Mouse (Mus musculus): ENCODE measurements around the gene Dbh.

Dbh gene

GRCm38 (mm10) chr2:27166074-27166473, 1.0 kb downstream of the Dbh start:
- DNase-seq, result no peak

GRCm38 (mm10) chr2:27166999-27167398, 2.0 kb downstream of the Dbh start:
- no peak for DNase-seq

- DNase-seq, result no peak
These were observed 9.2 kb downstream of the Dbh start for GRCm38 (mm10) chr2:27174242-27174641.

- DNase-seq, result peak in 1 of 2 experiments; percentile 22
These were observed 10.7 kb downstream of the Dbh start for GRCm38 (mm10) chr2:27175696-27176267.

GRCm38 (mm10) chr2:27179101-27179500, 14.1 kb downstream of the Dbh start:
- no peak for DNase-seq

- peak; percentile 14 to 31 for DNase-seq
These were observed 16.9 kb downstream of the Dbh start for GRCm38 (mm10) chr2:27181907-27182306.

- DNase-seq, result no peak
These were observed 18.7 kb downstream of the Dbh start for GRCm38 (mm10) chr2:27183734-27184133.

- no peak for DNase-seq
These were observed 22.5 kb downstream of the Dbh start for GRCm38 (mm10) chr2:27187531-27187930.

- no peak for DNase-seq
These were observed 25.0 kb downstream of the Dbh start for GRCm38 (mm10) chr2:27189994-27190393.

GRCm38 (mm10) chr2:27198551-27199246, 33.7 kb downstream of the Dbh start:
- no peak for DNase-seq

- no peak for DNase-seq
These were observed 35.6 kb downstream of the Dbh start for GRCm38 (mm10) chr2:27200586-27200985.

- no peak for DNase-seq
These were observed 40.6 kb downstream of the Dbh start for GRCm38 (mm10) chr2:27205666-27206065.

- peak; percentile 45 to 60 for DNase-seq
These were observed 41.2 kb downstream of the Dbh start for GRCm38 (mm10) chr2:27206128-27206797.

GRCm38 (mm10) chr2:27207126-27207525, 42.1 kb downstream of the Dbh start:
- peak; percentile 73 to 86 for DNase-seq

- no peak for DNase-seq
These were observed 44.3 kb downstream of the Dbh start for GRCm38 (mm10) chr2:27209370-27209769.

GRCm38 (mm10) chr2:27209816-27210215, 44.8 kb downstream of the Dbh start:
- DNase-seq, result peak in 1 of 2 experiments; percentile 20

- peak; percentile 38 to 82 for DNase-seq
These were observed 45.2 kb downstream of the Dbh start for GRCm38 (mm10) chr2:27210255-27210654.

- no peak for DNase-seq
These were observed 45.7 kb downstream of the Dbh start for GRCm38 (mm10) chr2:27210676-27211210.

GRCm38 (mm10) chr2:27211966-27212893, 47.2 kb downstream of the Dbh start:
- peak; percentile 84 to 89 for DNase-seq

GRCm38 (mm10) chr2:27215537-27215936, 50.5 kb downstream of the Dbh start:
- peak; percentile 32 to 36 for DNase-seq

- DNase-seq, result no peak
These were observed 53.1 kb downstream of the Dbh start for GRCm38 (mm10) chr2:27218121-27218544.

- DNase-seq, result no peak
These were observed 53.5 kb downstream of the Dbh start for GRCm38 (mm10) chr2:27218569-27218968.

GRCm38 (mm10) chr2:27223012-27223421, 58.0 kb downstream of the Dbh start:
- DNase-seq, result no peak
